Mouse (Mus musculus) stomach, embryonic 14.5 days (tissue): ENCODE measurements around the gene Bub1. TPM values are rescaled to one million over a fixed set of nuclear protein-coding genes. Genes with fewer than 3 reads are reported as not detected.
A peak's percentile ranks its signal among the peaks of the same experiment; 100 is the strongest.

Experiments used
- ATAC-seq: fragments of 200-750 bp; cut with Nextera tagmentation; 2 replicates; pipeline ENCODE4 v1.8.0; 2017; ENCODE audit warnings: low read depth, moderate TSS enrichment; ENCODE audit not compliant: insufficient number of reproducible peaks, insufficient read depth, low FRiP score
- H3K27ac ChIP-seq: fragments of 300-500 bp; sonication (generic); 2 replicates; pipeline ENCODE4 v1.5.1; 2014; ENCODE audit warnings: mild to moderate bottlenecking, low read length, moderate library complexity, mixed read lengths
- H3K27me3 ChIP-seq: fragments of 300-500 bp; sonication (generic); 2 replicates; pipeline ENCODE4 v1.6.1; 2014; ENCODE audit warnings: low read length, control low read depth, mixed read lengths; ENCODE audit not compliant: control insufficient read depth, insufficient read depth
- H3K36me3 ChIP-seq: fragments of 300-500 bp; sonication (generic); 2 replicates; pipeline ENCODE4 v1.6.1; 2014; ENCODE audit warnings: mild to moderate bottlenecking, control low read depth, low read length, moderate library complexity, mixed read lengths; ENCODE audit not compliant: control insufficient read depth, insufficient read depth
- H3K4me1 ChIP-seq: fragments of 300-500 bp; sonication (generic); 2 replicates; pipeline ENCODE4 v1.6.1; 2014; ENCODE audit warnings: low read length, control low read depth, mixed read lengths; ENCODE audit not compliant: control insufficient read depth, insufficient read depth
- H3K4me2 ChIP-seq: fragments of 300-500 bp; sonication (generic); replicated peaks from 2 replicates; pipeline ENCODE4 v1.6.1; 2014; ENCODE audit warnings: low read depth, low read length, control low read depth
- H3K4me3 ChIP-seq: fragments of 300-500 bp; sonication (generic); 2 replicates; pipeline ENCODE4 v1.5.1; 2014; ENCODE audit warnings: low read depth, low read length, control low read depth
- H3K9ac ChIP-seq: fragments of 300-500 bp; sonication (generic); replicated peaks from 2 replicates; pipeline ENCODE4 v1.6.1; 2014; ENCODE audit warnings: low read depth, mild to moderate bottlenecking, control low read depth, low read length, moderate library complexity, mixed read lengths
- H3K9me3 ChIP-seq: fragments of 300-500 bp; sonication (generic); 2 replicates; pipeline ENCODE4 v1.6.1; 2016; ENCODE audit warnings: low read depth, low read length, control low read depth; ENCODE audit not compliant: control insufficient read depth
- WGBS: fragments of 180-500 bp; shearing (Covaris S2); extraction: QIAGEN DNeasy Blood & Tissue Kit; methylation state at CpG from one replicate; pipeline ENCODE4 v1.1.7; 2014; 5-methylcytosine and 5-hydroxymethylcytosine counted together
- polyA plus RNA-seq: library from polyadenylated mRNA; unstranded; fragments of >200 nt; fragmentation: Nextera tagmentation; extraction: Ambion mirVana; gene quantifications from 2 replicates; pipeline ENCODE4 v1.2.1, GENCODE M21; 2014

Gene Bub1
- polyA plus RNA-seq, 1 experiment from 2014 or later, result 27.5 TPM

DNA sequence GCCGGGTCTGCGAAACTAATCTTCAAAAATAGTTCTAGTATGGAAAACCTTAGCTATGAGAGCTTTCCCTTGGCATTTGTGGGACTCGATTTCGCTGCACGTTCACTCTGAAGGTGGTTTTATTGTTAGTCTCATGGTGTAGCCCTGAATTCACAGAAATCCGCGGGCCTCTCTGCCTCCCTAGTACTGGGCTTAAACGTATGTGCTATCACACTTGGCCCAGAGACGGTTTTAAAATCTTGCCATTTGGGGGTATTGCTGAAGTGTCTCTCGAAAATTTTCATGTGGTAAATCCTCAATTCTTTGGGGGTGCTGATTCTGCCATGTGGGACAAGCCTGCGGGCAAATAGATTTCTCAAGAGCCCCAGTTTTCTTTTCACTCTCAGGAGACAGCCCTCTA lies 42.5 kb downstream of the Bub1 start:
- WGBS, result 6% methylated on average over 11 of the region's 11 CpGs
- peak overlapping the region; percentile 34; the same call in 1 of the 2 replicates for H3K27ac ChIP-seq
- no peak for ATAC-seq

DNA sequence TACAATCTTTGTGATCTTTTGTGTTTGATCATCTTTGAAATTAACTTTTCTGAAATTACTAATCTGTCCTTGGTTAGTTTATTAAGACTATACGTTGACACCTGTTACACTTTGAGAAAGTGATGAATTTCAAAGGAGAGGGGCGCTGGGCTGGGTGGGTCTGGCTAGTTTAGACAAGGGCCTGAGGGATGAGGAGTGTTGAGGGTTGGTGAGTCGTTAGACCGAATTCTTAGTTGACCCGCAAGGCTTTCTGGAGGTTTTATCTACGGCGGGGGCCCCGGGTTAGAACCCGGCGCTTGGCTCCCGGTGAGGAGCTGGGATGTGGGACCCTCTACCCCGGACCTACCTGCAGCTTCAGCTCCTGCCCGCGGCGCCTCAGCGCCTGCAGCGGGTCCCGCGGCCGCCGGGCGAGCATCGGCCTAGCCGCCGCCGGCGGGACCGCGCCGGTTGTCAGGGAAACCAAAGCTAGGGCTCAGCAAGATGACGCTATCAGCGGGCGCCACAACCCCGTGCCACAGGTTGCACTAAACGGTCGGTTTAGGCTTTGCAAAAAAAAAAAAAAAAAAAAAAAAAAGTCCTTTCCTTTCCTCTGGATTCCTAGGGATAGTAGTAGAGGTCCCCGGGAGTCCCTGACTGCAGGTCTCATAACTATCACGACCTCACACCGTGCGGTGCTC lies 43.1 kb downstream of the Bub1 start, which contains the start of gene Nphp1:
TSS of gene Nphp1 (minus strand) at position 458 of the 677 bp plus-strand sequence.
- peak within 1 kb of the TSS; percentile 34; the same call in 1 of the 2 replicates for H3K27ac ChIP-seq
- no peaks in the 10 kb centered on the region for H3K36me3 ChIP-seq
- H3K27me3 ChIP-seq, result no peaks in the 10 kb centered on the region
- no peaks in the 10 kb centered on the region for H3K9me3 ChIP-seq
- WGBS, result 1% methylated on average over 40 of the region's 40 CpGs
- ATAC-seq, result peak; percentile 80
- peak within 1 kb of the TSS; percentile 60 for H3K9ac ChIP-seq
- H3K4me2 ChIP-seq, result peak within 1 kb of the TSS; percentile 61
- H3K4me1 ChIP-seq, result peaks cover 14% of the 10 kb centered on the region; the same call in 1 of the 2 replicates
- peak within 1 kb of the TSS; percentile 44 for H3K4me3 ChIP-seq

More for the DNA sequence above, 42.5 kb downstream of the Bub1 start:
- Histone ChIP-seq H3K4me3 (peak overlapping the region; percentile 44), H3K36me3 (no peaks in the 10 kb centered on the region), H3K27me3 (no peaks in the 10 kb centered on the region), H3K4me1 (peaks cover 14% of the 10 kb centered on the region; the same call in 1 of the 2 replicates), H3K4me2 (peak overlapping the region; percentile 61), H3K9me3 (no peaks in the 10 kb centered on the region), H3K9ac (peak overlapping the region; percentile 60)

DNA sequence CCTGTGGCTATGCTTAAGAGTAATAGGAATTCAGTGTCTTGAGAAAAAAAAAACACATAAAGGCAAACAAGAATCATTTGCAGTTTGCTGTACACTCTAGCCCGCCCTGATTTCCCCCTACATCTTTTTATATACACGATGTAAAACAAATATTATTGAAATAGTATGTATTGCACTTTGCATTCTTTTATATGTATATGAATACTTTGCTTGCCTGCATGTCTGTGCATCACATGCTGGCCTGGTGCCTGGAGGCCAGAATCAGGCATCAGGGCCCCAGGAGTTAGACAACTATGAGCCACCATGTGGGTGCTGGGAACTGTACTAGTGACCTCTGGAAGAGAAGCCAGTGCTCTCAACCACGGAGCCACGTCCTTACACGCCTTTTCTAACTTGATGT lies 44.4 kb downstream of the Bub1 start:
- WGBS, result 90% methylated on average over 5 of the region's 5 CpGs
- ATAC-seq, result no peak

DNA sequence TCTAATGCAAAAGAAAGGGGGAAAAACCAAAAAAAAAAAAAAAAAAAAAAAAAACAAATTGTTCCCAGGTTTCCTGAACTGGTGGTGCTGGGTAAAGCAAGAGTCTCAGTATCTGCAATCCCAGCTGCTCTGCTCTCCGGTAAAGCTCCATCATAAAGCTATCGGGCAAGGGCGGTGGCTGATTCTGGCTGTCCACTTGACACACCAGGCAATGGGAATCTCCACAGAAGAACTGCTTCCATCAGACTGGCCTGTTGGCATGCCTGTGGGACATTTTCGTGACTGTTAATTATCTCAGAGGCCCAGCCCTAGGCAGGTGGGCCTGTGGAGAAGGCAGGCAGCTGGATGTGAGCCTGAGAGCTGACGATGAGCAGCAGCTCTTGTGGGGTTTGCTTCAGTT lies 53.2 kb downstream of the Bub1 start:
- H3K27ac ChIP-seq, result no peak overlapping the region
- H3K9me3 ChIP-seq, result no peaks in the 10 kb centered on the region
- H3K36me3 ChIP-seq, result peaks cover 13% of the 10 kb centered on the region
- H3K4me3 ChIP-seq, result no peak overlapping the region
- H3K27me3 ChIP-seq, result no peaks in the 10 kb centered on the region
- ATAC-seq, result no peak
- no peak overlapping the region for H3K9ac ChIP-seq
- WGBS, result 88% methylated on average over 5 of the region's 5 CpGs
- H3K4me2 ChIP-seq, result no peak overlapping the region
- no peaks in the 10 kb centered on the region for H3K4me1 ChIP-seq

More for the DNA sequence above, 44.4 kb downstream of the Bub1 start:
- no peaks in the 10 kb centered on the region for H3K27me3 ChIP-seq
- no peak overlapping the region for H3K4me2 ChIP-seq
- H3K9me3 ChIP-seq, result no peaks in the 10 kb centered on the region
- no peak overlapping the region for H3K27ac ChIP-seq
- peaks cover 14% of the 10 kb centered on the region; the same call in 1 of the 2 replicates for H3K4me1 ChIP-seq
- no peaks in the 10 kb centered on the region for H3K36me3 ChIP-seq
- no peak overlapping the region for H3K9ac ChIP-seq
- no peak overlapping the region for H3K4me3 ChIP-seq

DNA sequence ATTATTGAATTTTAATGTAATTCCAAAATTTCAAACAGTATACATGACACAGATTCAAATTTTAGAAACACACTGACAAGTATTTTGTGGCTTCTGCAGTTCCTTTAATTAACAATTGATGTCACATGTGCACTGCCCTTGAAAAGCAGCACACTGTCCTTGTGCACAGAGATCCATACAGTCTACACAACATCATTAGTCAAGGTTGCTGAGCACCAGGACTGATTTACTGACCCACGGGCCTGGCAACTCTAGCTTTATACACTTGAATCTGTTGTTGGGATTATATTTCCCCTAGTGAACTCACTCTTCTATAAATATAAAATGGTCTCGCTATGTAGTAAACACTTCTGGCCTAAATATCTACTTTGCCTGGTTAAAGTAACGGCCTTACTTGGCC lies 56.7 kb downstream of the Bub1 start:
- H3K36me3 ChIP-seq, result peaks cover 13% of the 10 kb centered on the region
- H3K9ac ChIP-seq, result no peak overlapping the region
- no peak for ATAC-seq
- 77% methylated on average over 3 of the region's 3 CpGs for WGBS
- H3K4me1 ChIP-seq, result no peaks in the 10 kb centered on the region
- no peak overlapping the region for H3K4me3 ChIP-seq
- no peak overlapping the region for H3K27ac ChIP-seq
- H3K27me3 ChIP-seq, result no peaks in the 10 kb centered on the region
- no peaks in the 10 kb centered on the region for H3K9me3 ChIP-seq
- no peak overlapping the region for H3K4me2 ChIP-seq

DNA sequence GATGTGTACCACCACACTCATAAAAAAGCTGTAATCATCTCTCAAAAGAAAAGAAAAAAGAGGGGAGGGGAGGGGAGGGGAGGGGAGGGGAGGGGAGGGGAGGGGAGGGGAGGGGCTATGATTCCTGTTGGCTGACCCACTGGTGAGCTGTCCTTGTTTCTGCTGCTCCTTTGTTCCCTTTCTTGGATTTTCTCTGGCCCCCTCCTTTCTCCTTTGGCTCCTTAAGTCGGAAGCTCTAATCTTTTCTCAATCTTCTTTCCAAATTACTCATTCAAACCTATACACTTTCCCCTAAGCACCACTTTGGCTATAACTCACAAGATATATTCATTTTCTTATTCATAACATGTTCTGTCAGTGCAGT lies 57.1 kb downstream of the Bub1 start:
- H3K27ac ChIP-seq, result no peak overlapping the region
- 47% methylated on average over 1 of the region's 1 CpGs for WGBS
- no peak overlapping the region for H3K9ac ChIP-seq
- H3K27me3 ChIP-seq, result no peaks in the 10 kb centered on the region
- no peaks in the 10 kb centered on the region for H3K4me1 ChIP-seq
- peaks cover 13% of the 10 kb centered on the region for H3K36me3 ChIP-seq
- ATAC-seq, result no peak
- no peaks in the 10 kb centered on the region for H3K9me3 ChIP-seq
- H3K4me2 ChIP-seq, result no peak overlapping the region
- H3K4me3 ChIP-seq, result no peak overlapping the region

DNA sequence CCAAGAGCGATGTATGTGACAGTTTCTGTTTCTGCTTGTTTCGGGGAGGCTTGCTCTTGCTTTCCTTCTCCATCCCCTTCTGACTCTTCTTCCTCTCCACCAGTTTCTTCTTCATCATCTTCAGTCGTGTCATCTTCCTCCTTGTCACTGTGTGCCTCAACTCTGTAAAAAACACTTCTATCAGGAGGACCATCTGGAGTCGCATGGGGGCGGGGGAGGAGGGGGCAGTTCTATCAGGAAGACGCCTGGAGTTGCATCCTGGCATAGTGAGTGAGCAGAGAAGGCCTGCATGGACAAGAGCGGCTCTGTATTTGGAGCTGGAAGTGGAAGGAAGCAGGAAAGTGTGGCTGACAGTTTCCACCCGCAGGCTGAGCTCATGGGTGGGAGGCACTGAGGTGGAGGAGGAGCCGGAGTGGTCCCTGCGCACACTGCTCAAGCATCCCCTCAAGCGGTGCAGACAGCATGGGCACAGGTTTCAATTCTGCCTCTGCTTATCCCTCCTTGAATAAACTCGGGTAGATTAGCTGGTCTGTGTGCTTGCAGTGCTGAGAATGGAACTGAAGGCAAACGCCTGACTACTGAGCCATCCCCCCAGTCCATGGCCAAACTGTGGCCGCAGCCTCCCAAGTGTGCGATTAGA lies 57.6 kb downstream of the Bub1 start:
- no peak overlapping the region for H3K4me3 ChIP-seq
- WGBS, result 62% methylated on average over 15 of the region's 15 CpGs
- no peaks in the 10 kb centered on the region for H3K27me3 ChIP-seq
- ATAC-seq, result no peak; the same call in 1 of the 2 replicates
- no peak overlapping the region for H3K4me2 ChIP-seq
- no peak overlapping the region for H3K27ac ChIP-seq
- no peak overlapping the region for H3K9ac ChIP-seq
- H3K9me3 ChIP-seq, result no peaks in the 10 kb centered on the region
- H3K4me1 ChIP-seq, result no peaks in the 10 kb centered on the region
- H3K36me3 ChIP-seq, result peaks cover 13% of the 10 kb centered on the region

DNA sequence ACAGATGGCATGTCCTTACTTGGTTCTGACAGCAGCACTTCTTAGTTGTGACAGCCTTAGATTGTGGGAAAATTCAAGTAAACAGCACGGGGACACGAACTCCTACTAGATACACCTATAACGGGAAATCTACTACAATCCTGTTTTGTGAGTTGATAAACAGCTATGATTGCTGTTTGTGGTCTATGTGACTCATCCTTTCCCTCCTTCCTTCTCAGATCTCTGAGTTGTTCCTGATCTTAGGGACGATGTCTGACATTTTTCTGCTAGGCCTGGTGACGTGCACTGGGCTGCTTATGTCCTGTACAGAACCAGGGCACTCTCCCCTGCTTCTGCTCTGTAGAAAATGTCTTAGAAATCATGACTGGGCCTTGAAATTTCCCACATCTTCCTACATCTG lies 70.1 kb downstream of the Bub1 start:
- Histone ChIP-seq H3K27ac (no peak overlapping the region), H3K36me3 (peaks cover 7% of the 10 kb centered on the region), H3K4me2 (no peak overlapping the region), H3K9ac (no peak overlapping the region), H3K4me1 (no peaks in the 10 kb centered on the region; the same call in 1 of the 2 replicates), H3K27me3 (no peaks in the 10 kb centered on the region), H3K4me3 (no peak overlapping the region), H3K9me3 (no peaks in the 10 kb centered on the region)
- WGBS, result 89% methylated on average over 5 of the region's 5 CpGs
- no peak for ATAC-seq
